Mouse (Mus musculus): ENCODE measurements at regions not wholly inside any gene's neighbourhood (a gene's known extent, or its start where the extent isn't known, plus 50 kb on each side); places are given as distances from the start of the nearest gene placed in this dataset.

DNA sequence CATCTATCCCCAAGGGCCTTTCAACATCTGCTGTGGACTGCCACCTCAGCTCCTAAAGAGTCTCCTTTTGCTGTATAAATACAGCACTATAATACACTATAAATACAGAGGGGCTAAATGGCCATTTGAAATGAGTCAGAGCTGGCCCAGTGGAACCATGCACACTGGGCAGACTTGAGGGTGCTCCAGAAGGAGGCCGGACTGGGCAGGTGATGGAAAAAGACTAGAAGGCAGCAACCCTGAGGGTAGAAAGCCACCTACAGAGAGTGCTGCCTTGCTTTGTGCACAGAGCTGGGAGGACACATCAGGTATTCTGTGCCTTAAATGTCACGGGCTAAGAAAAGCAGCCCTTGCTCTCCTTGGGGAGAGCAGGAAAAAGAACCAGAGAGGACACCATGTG is 110.2 kb downstream of the Gm10260 start:
- Histone ChIP-seq H3K9ac (no peak overlapping the region), H3K36me3 (no peaks in the 10 kb centered on the region), H3K4me1 (no peaks in the 10 kb centered on the region), H3K9me3 (peaks cover 3% of the 10 kb centered on the region; the same call in 1 of the 2 replicates), H3K27ac (no peak overlapping the region), H3K4me2 (replicated peaks) (no peak overlapping the region), H3K4me3 (no peak overlapping the region), H3K27me3 (replicated peaks) (no peaks in the 10 kb centered on the region)
- ATAC-seq (ENCODE audit: low FRiP score, low read depth), result no peak
- WGBS, result 92% methylated on average over 2 of the region's 2 CpGs

DNA sequence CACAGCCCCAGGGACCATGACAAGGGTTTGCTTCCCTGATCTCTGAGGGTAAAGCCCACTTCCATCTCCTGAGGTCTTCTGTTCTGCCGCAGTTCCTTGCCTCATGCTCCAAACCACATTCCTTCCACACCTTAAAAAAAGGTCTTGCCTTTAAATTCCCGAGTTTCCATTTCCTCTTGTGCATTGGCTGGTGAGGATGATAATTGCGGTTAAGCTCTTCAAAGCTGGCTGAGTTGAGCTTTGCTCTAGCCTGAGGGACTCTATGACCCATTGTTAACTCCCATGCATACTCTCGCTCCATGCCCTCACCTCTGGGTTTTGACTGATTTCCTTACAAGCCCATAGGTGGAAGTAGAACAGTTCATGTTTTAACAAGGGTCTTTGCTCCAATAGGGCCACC is 112.9 kb downstream of the Gm10260 start:
- Histone ChIP-seq H3K4me1 (no peaks in the 10 kb centered on the region), H3K27ac (no peak overlapping the region), H3K4me3 (no peak overlapping the region), H3K36me3 (no peaks in the 10 kb centered on the region), H3K4me2 (replicated peaks) (no peak overlapping the region), H3K9ac (no peak overlapping the region), H3K27me3 (replicated peaks) (no peaks in the 10 kb centered on the region), H3K9me3 (peaks cover 10% of the 10 kb centered on the region; the same call in 1 of the 2 replicates)
- ATAC-seq (ENCODE audit: low FRiP score, low read depth), result no peak
- 79% methylated on average over 4 of the region's 4 CpGs for WGBS

DNA sequence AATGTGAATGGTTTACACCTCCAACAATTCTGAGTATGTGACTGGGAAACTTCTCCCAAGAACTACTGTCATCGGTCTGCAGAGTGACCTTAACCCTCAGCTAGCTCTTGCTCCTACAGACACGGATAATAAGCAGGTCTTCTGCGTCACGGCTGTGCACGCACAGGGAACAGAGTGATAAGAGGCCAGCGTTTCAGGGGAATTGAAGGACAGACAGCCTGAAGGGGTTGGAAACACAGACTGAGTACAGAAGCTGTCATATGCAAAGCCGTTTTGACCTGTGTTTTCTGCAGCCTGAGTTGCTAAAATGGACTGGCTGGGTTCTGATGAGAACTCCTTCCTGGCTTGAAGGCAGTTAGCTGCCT is 114.4 kb downstream of the Gm10260 start:
- Histone ChIP-seq H3K9ac (no peak overlapping the region), H3K36me3 (no peaks in the 10 kb centered on the region), H3K4me1 (no peaks in the 10 kb centered on the region), H3K9me3 (peaks cover 10% of the 10 kb centered on the region; the same call in 1 of the 2 replicates), H3K27me3 (replicated peaks) (no peaks in the 10 kb centered on the region), H3K4me2 (replicated peaks) (no peak overlapping the region), H3K4me3 (no peak overlapping the region), H3K27ac (no peak overlapping the region)
- no peak for ATAC-seq (ENCODE audit: low FRiP score, low read depth)
- 89% methylated on average over 7 of the region's 7 CpGs for WGBS

DNA sequence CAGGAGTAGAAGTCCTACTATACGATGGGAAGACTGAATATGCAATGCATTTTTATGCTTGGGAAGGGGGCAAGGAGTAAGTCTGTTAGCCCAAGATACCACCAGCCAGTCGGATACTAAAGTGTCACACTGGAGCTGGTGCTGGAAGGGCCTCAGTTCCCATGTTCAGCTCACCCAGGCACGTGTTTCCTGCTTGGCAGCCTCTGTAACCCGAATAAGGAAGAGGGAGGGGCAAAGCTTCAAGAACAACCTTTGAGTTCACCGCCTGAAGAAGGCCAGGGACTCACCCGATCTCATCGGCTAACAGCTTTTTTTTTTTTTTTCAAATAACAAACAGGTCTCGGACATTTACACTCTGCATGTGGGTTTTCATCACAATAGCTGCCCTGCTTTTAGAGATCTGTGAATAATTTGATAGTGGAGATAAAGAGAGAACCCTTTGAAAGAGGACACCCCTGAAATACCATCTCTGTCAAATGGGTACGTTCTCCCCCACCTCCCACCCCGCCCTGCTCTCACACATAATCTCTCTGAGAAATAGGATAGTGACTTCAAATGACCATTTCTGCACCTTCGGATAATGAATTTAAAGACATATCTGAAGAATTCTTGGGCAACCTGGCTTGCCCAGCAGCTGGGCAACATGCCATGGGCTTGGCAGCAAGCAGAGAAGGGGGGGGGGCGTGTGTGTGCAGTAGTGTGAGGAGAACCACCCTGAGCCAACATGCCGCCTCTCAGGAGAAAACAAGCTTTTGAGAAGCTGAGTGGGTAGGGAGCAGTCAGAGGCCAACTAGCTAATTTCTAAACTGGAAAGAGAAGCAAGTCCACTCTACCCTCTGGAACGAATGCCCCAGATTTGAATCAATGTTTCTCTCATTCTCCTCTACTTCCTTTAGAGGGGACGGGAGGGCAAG is 115.1 kb downstream of the Gm10260 start:
- ATAC-seq (ENCODE audit: low FRiP score, low read depth), result no peak

DNA sequence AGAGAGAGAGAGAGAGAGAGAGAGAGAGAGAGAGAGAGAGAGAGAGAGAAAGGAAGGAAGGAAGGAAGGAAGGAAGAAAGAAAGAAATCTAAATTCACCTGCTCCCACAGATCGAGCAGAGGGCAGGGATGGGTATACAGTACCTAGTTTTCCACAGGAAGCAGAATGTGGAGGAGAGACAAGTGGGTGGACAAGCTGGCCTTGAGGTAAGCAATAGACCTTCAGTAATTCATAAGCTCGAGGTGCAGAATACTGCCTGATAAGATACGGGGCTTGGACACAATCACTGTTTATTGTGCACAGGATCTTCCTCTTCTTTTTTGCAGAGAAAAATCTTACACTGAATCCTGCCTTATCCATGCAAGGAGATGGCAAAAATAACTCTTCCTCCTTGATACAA is 120.2 kb downstream of the Gm10260 start:
- 89% methylated on average over 3 of the region's 3 CpGs for WGBS

More for the DNA sequence above, 115.1 kb downstream of the Gm10260 start:
- no peak overlapping the region for H3K27ac ChIP-seq
- WGBS, result 80% methylated on average over 15 of the region's 15 CpGs
- no peaks in the 10 kb centered on the region for H3K36me3 ChIP-seq
- no peaks in the 10 kb centered on the region for H3K4me1 ChIP-seq
- H3K27me3 ChIP-seq (replicated peaks), result no peaks in the 10 kb centered on the region
- H3K4me3 ChIP-seq, result no peak overlapping the region
- no peak overlapping the region for H3K9ac ChIP-seq
- H3K9me3 ChIP-seq, result 0 out of 2 replicates have a peak, but pooled peaks cover 7% of the 10 kb centered on the region
- H3K4me2 ChIP-seq (replicated peaks), result no peak overlapping the region

DNA sequence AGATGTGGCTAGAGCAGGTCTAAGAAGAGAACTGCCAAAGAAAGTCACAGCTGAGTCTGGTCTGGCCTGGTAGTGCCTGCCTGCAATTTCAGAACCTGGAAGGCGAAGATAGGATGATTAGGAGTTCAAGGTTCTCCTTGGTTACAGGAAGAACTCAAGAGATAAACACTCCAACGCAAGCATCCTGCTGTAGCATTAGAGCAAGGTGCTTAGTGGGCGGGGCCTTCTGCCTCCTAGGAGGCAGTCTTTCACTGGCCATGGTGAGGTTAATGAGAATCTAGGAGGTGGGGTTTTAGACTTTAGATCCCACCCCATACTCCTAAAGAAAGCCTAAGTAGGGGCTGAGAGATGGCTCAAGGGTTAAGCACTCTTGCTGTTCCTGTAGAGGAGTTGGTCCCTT is 120.8 kb downstream of the Gm10260 start:
- no peaks in the 10 kb centered on the region for H3K36me3 ChIP-seq
- no peak overlapping the region for H3K9ac ChIP-seq
- no peak overlapping the region for H3K27ac ChIP-seq
- 71% methylated on average over 3 of the region's 3 CpGs for WGBS
- H3K4me3 ChIP-seq, result no peak overlapping the region
- no peaks in the 10 kb centered on the region for H3K27me3 ChIP-seq (replicated peaks)
- H3K9me3 ChIP-seq, result 0 out of 2 replicates have a peak, but pooled peaks cover 7% of the 10 kb centered on the region
- ATAC-seq (ENCODE audit: low FRiP score, low read depth), result no peak
- no peak overlapping the region for H3K4me2 ChIP-seq (replicated peaks)
- H3K4me1 ChIP-seq, result no peaks in the 10 kb centered on the region

More for the DNA sequence above, 120.2 kb downstream of the Gm10260 start:
- no peak for ATAC-seq (ENCODE audit: low FRiP score, low read depth)
- Histone ChIP-seq H3K27me3 (replicated peaks) (no peaks in the 10 kb centered on the region), H3K4me2 (replicated peaks) (no peak overlapping the region), H3K36me3 (no peaks in the 10 kb centered on the region), H3K9me3 (0 out of 2 replicates have a peak, but pooled peaks cover 7% of the 10 kb centered on the region), H3K4me1 (no peaks in the 10 kb centered on the region), H3K4me3 (no peak overlapping the region), H3K27ac (no peak overlapping the region), H3K9ac (no peak overlapping the region)

DNA sequence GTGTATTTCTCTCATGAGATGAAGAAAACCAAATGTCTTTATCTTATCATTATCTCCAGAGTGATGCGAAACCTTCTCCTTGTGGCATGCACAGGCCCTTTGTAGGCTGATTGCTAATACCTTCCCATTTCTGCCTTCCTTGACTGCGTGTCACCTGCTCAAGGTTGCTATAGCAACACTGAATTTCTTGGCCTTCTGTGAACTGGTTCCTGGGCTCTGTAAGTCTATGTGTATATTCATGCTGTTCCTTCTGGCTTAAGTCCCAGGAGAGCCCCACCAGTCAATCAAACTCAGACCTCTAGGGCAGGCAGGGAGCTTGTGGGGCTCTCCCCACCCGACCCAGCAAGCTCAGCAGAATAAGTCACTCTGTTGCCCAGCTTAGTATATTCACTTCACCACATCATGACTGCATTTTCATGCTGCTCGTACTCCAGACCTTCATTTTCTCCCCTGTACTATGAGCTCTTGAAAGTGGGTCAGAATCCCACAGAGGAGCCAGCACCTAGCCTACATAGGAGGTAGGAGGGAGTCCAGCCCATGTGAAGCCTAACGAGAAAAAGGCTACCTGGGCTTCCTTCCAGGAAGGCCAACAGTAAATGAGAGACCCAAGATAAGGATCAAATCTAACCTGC is 121.9 kb downstream of the Gm10260 start:
- H3K9me3 ChIP-seq, result no peaks in the 10 kb centered on the region
- H3K27ac ChIP-seq, result no peak overlapping the region

DNA sequence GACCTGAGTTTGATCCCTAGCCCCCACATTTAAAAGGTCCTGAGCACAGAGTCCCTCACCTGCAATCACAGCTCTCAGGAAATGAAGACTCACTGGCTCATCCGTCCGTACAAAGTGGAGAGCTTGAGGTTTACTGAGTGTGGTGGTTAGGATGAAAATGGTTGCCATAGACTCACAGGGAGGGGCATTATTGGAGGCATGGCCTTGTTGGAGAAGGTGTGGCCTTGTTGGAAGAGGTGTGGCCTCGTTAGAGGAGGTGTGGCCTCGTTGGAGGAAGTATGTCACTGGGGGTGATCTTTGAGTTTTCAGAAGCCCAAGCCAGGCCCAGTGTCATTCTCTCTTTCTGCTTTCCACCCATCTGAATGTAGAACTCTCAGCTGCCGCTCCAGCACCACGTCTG is 122.9 kb downstream of the Gm10260 start:
- Histone ChIP-seq H3K9ac (no peak overlapping the region), H3K4me1 (0 out of 2 replicates have a peak, but pooled peaks cover 3% of the 10 kb centered on the region), H3K9me3 (no peaks in the 10 kb centered on the region), H3K4me2 (replicated peaks) (no peak overlapping the region), H3K27ac (no peak overlapping the region), H3K36me3 (no peaks in the 10 kb centered on the region), H3K27me3 (replicated peaks) (no peaks in the 10 kb centered on the region), H3K4me3 (no peak overlapping the region)
- no peak for ATAC-seq (ENCODE audit: low FRiP score, low read depth)
- 93% methylated on average over 6 of the region's 6 CpGs for WGBS

More for the DNA sequence above, 121.9 kb downstream of the Gm10260 start:
- ATAC-seq (ENCODE audit: low FRiP score, low read depth), result no peak
- Histone ChIP-seq H3K36me3 (no peaks in the 10 kb centered on the region), H3K9ac (no peak overlapping the region), H3K27me3 (replicated peaks) (no peaks in the 10 kb centered on the region), H3K4me1 (0 out of 2 replicates have a peak, but pooled peaks cover 3% of the 10 kb centered on the region), H3K4me2 (replicated peaks) (no peak overlapping the region), H3K4me3 (no peak overlapping the region)
- 79% methylated on average over 5 of the region's 5 CpGs for WGBS

DNA sequence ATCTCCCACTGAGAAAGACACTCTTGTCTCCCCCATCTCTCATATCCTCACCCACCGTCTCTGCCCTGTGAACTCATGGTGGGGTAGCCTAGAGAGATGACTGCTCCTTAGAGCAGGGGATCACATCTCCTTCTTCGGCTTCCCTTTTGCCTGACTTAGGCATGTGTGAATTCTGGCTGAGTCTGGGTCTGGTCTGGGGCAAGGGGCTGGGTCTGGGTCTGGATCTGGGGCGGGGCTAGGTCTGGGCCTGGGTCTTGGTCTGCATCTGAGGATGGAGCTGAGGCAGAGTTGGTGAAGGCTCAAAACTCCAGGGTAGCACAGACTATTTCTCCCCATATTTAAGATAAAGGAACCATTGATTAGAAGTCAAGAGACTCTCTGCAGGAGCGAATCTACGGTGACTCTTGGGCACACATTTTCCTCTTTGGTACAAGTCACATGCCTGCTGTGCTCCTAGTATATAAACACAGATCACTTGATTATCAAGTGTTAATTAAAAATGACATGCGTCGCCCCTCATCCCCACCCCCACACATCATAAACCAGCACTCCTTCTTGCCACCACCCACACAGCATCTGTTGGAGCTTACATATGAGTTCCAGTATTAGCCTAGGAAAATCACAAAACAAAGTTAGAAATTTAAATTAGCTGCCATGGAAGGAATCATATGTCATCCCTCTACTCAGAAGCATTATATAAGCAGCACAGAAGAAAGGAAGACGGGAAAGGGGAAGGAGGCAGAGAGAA is 126.2 kb downstream of the Gm10260 start:
- H3K27me3 ChIP-seq (replicated peaks), result no peaks in the 10 kb centered on the region
- no peak overlapping the region for H3K9ac ChIP-seq
- 80% methylated on average over 8 of the region's 8 CpGs for WGBS
- H3K9me3 ChIP-seq, result no peaks in the 10 kb centered on the region
- no peak overlapping the region for H3K4me3 ChIP-seq
- H3K4me1 ChIP-seq, result 0 out of 2 replicates have a peak, but pooled peaks cover 3% of the 10 kb centered on the region
- H3K36me3 ChIP-seq, result no peaks in the 10 kb centered on the region
- H3K4me2 ChIP-seq (replicated peaks), result no peak overlapping the region
- no peak for ATAC-seq (ENCODE audit: low FRiP score, low read depth)
- H3K27ac ChIP-seq, result no peak overlapping the region

DNA sequence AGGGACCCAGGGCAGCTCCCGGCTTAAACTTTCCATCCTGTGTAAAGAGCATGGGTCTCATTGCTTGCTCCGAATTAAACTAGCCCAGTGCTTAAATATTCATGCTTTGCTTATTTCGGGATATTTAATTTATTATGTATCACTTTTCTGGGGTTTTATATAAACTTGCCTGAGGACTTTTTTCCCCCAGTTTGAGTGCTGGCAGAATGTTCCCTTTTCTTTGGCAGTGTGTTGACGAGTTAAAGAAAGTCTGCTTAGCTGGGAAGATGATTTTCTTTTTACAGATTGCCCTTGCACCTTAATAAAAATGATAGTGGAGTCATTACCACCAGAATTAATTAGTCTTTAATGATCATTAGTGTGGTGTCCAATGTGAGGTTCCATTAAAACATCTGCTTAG is 126.9 kb downstream of the Gm10260 start:
- ATAC-seq (ENCODE audit: low FRiP score, low read depth), result no peak
- no peaks in the 10 kb centered on the region for H3K36me3 ChIP-seq
- H3K27ac ChIP-seq, result no peak overlapping the region
- WGBS, result 89% methylated on average over 4 of the region's 4 CpGs
- 0 out of 2 replicates have a peak, but pooled peaks cover 3% of the 10 kb centered on the region for H3K4me1 ChIP-seq
- H3K4me3 ChIP-seq, result no peak overlapping the region
- H3K4me2 ChIP-seq (replicated peaks), result no peak overlapping the region
- H3K9ac ChIP-seq, result no peak overlapping the region
- H3K27me3 ChIP-seq (replicated peaks), result no peaks in the 10 kb centered on the region
- no peaks in the 10 kb centered on the region for H3K9me3 ChIP-seq

DNA sequence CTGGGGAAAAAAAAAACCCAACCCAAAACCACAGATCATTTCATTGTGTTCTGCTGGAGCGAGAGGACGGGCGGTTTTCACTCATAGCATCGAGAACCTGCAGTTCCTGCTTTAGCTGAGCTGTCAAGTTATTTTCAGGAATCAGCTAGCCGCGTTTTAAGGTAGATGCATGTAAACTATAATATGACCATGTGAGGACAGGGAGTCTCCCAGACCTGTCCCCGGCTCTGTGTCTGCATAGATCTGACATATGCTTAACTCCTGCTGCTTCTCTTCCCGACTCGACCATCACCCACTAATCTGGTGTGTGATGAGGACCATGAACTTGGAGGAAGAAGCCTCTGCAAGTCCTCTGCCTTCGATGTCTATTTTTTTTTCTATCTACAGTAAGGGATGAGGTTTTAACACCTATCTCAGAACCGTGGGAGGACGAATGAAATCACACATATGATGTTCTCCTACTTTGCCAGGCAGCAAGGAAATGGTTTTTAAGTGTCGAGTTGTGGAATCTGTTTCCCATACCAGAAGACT is 128.5 kb downstream of the Gm10260 start:
- Histone ChIP-seq H3K27me3 (replicated peaks) (no peaks in the 10 kb centered on the region), H3K36me3 (no peaks in the 10 kb centered on the region), H3K27ac (no peak overlapping the region), H3K9ac (no peak overlapping the region), H3K4me2 (replicated peaks) (no peak overlapping the region), H3K9me3 (no peaks in the 10 kb centered on the region), H3K4me1 (0 out of 2 replicates have a peak, but pooled peaks cover 3% of the 10 kb centered on the region), H3K4me3 (no peak overlapping the region)
- no peak for ATAC-seq (ENCODE audit: low FRiP score, low read depth)
- WGBS, result 89% methylated on average over 13 of the region's 13 CpGs

DNA sequence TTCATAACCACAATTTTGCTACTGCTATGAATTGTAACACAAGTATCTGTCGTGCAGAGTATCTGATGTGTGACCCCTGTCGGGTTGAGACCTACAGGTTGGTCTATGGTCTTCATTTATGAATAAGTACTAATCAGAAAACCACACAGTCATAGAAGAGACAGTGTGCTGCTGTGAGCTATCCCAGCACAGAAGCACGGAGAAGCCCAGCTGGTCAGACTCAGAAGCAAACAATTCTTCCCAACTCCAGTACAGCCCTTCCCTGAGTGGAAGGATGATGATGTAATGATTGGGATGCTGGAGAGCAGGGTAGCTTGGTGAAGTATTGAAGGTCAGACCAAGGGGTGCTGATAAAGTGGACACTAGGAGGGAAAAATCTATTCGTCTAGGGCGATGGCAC is 129.5 kb downstream of the Gm10260 start:
- Histone ChIP-seq H3K27me3 (replicated peaks) (no peaks in the 10 kb centered on the region), H3K4me2 (replicated peaks) (no peak overlapping the region), H3K4me3 (no peak overlapping the region), H3K27ac (no peak overlapping the region), H3K36me3 (no peaks in the 10 kb centered on the region), H3K9me3 (no peaks in the 10 kb centered on the region), H3K9ac (no peak overlapping the region), H3K4me1 (0 out of 2 replicates have a peak, but pooled peaks cover 3% of the 10 kb centered on the region)
- no peak for ATAC-seq (ENCODE audit: low FRiP score, low read depth)
- WGBS, result 89% methylated on average over 5 of the region's 5 CpGs
